Comparison of ENCODE assay signal across 9 mouse cellular contexts in genomic region chr15:101242645-101243044, GRCm38 (mm10). TPM values are rescaled to one million over a fixed set of nuclear protein-coding genes. Genes with fewer than 3 reads are reported as not detected.
DNase-seq lines count a peak whose midpoint lies in the region; ATAC-seq and TF ChIP-seq lines count a peak whose summit lies in the region.
"Had no signal": no experiment of that assay in that cellular context is flagged by ENCODE, and none has a peak within 500 bp of the region (broad histone marks: within the 10 kb centered on the region; RNA-seq: fewer than 3 reads in every experiment).

No protein-coding gene starts in this region.

- peak; percentile 39 for DNase-seq in hindbrain, embryonic 11.5 days (ENCODE audit: low spot score)
- peak; percentile 52 for DNase-seq in NIH3T3 (ENCODE audit: low read depth)
- peak; percentile 92 for DNase-seq in gastrocnemius, adult 2 months
- DNase-seq in kidney, adult 11 months, result peak; percentile 90
- DNase-seq in retina, embryonic 14.5 days (ENCODE audit: low spot score), result peak; percentile 57
- DNase-seq in layer of hippocampus, adult 9-11 months, result no peak
- DNase-seq in right cerebral cortex, adult 18-20 months, result no peak

- peaks cover 3% of the 10 kb centered on the region; the same call in 1 of the 2 replicates for H3K27me3 ChIP-seq in hindbrain, embryonic 11.5 days (ENCODE audit: control insufficient read depth, insufficient read depth, low read length)
- peaks cover 4% of the 10 kb centered on the region for H3K27me3 ChIP-seq in hindbrain, embryonic 12.5 days

- H3K4me3 ChIP-seq in hindbrain, embryonic 11.5 days (ENCODE audit: low read depth, low read length), result no peak overlapping the region
- H3K4me3 ChIP-seq in hindbrain, embryonic 12.5 days, result no peak overlapping the region
- H3K4me3 ChIP-seq in gastrocnemius, adult 2 months, result peak overlapping the region; percentile 65
- H3K4me3 ChIP-seq: limb, embryonic 12.5 days had no signal

- no peaks in the 10 kb centered on the region for H3K36me3 ChIP-seq in hindbrain, embryonic 11.5 days (ENCODE audit: control insufficient read depth, insufficient read depth, low read length)
- no peaks in the 10 kb centered on the region for H3K36me3 ChIP-seq in hindbrain, embryonic 12.5 days
- H3K36me3 ChIP-seq: limb, embryonic 12.5 days had no signal

- ATAC-seq in hindbrain, embryonic 11.5 days (ENCODE audit: low FRiP score), result no peak
- ATAC-seq in hindbrain, embryonic 12.5 days (ENCODE audit: low FRiP score), result no peak

- no peaks in the 10 kb centered on the region for H3K9me3 ChIP-seq in hindbrain, embryonic 11.5 days (ENCODE audit: control insufficient read depth, low read length)
- no peaks in the 10 kb centered on the region for H3K9me3 ChIP-seq in hindbrain, embryonic 12.5 days (replicated peaks)
- H3K9me3 ChIP-seq: limb, embryonic 12.5 days had no signal

- TF ChIP-seq CTCF in gastrocnemius, adult 2 months (IDR thresholded peaks at IDR 0.05), result peak; percentile 69

- no peaks in the 10 kb centered on the region for H3K4me1 ChIP-seq in hindbrain, embryonic 11.5 days (replicated peaks; ENCODE audit: control insufficient read depth, insufficient read depth, low read length)
- peaks cover 14% of the 10 kb centered on the region for H3K4me1 ChIP-seq in hindbrain, embryonic 12.5 days

- intact Hi-C loops in gastrocnemius, adult 2 months (cut with DNase I), result loop anchor here (1.0 to 2.0 kb wide), 2 partner anchors 18 to 61 kb away; no protein-coding TSS in a partner anchor

- no peak overlapping the region for H3K9ac ChIP-seq in hindbrain, embryonic 11.5 days (ENCODE audit: low read depth, low read length)
- no peak overlapping the region for H3K9ac ChIP-seq in hindbrain, embryonic 12.5 days
- H3K9ac ChIP-seq: limb, embryonic 12.5 days had no signal

- H3K27ac ChIP-seq in hindbrain, embryonic 11.5 days (ENCODE audit: low read depth, low read length), result no peak overlapping the region
- H3K27ac ChIP-seq in hindbrain, embryonic 12.5 days, result no peak overlapping the region
- H3K27ac ChIP-seq in gastrocnemius, adult 2 months, result peak overlapping the region; percentile 97
- H3K27ac ChIP-seq: limb, embryonic 12.5 days had no signal

- WGBS in hindbrain, embryonic 11.5 days, result 24% methylated on average over 8 of the region's 8 CpGs
- WGBS in hindbrain, embryonic 12.5 days, result 29% methylated on average over 8 of the region's 8 CpGs

- no peak overlapping the region for H3K4me2 ChIP-seq in hindbrain, embryonic 11.5 days (replicated peaks; ENCODE audit: low read depth, low read length)
- H3K4me2 ChIP-seq in hindbrain, embryonic 12.5 days (replicated peaks), result no peak overlapping the region
- H3K4me2 ChIP-seq: limb, embryonic 12.5 days had no signal

RNA-seq across cellular contexts. Expression of gene Nr4a1, which starts 11.4 kb away (rescaled TPM):
- polyA plus RNA-seq in hindbrain, embryonic 11.5 days (2014; fragmentation: Nextera tagmentation; extraction: Ambion mirVana), result 2.2 and 2.9 TPM in 2 replicates
- 4.4 and 5.5 TPM in 2 replicates for polyA plus RNA-seq in hindbrain, embryonic 12.5 days (2016; fragmentation: Nextera tagmentation; extraction: Ambion mirVana)
- 100 to 1,000 TPM; 143 to 146 TPM for total RNA-seq in gastrocnemius, adult 2 months (2021)

RNA-seq across cellular contexts. Expression of gene Grasp, which starts 18.7 kb away (rescaled TPM):
- polyA plus RNA-seq in hindbrain, embryonic 11.5 days (2014; fragmentation: Nextera tagmentation; extraction: Ambion mirVana), result 4.5 and 5.0 TPM in 2 replicates
- 4.8 and 8.2 TPM in 2 replicates for polyA plus RNA-seq in hindbrain, embryonic 12.5 days (2016; fragmentation: Nextera tagmentation; extraction: Ambion mirVana)
- total RNA-seq in gastrocnemius, adult 2 months (2021), result 1 to 10 TPM; 5.8 to 5.9 TPM

RNA-seq across cellular contexts. Expression of gene Atg101, which starts 41.4 kb away (rescaled TPM):
- polyA plus RNA-seq in hindbrain, embryonic 11.5 days (2014; fragmentation: Nextera tagmentation; extraction: Ambion mirVana), result 66.5 and 69.6 TPM in 2 replicates
- 62.0 and 66.5 TPM in 2 replicates for polyA plus RNA-seq in hindbrain, embryonic 12.5 days (2016; fragmentation: Nextera tagmentation; extraction: Ambion mirVana)
- 10 to 100 TPM; 23.7 to 32.4 TPM for total RNA-seq in gastrocnemius, adult 2 months (2021)

RNA-seq across cellular contexts. Expression of gene 6030408B16Rik, which starts 50.4 kb away (rescaled TPM):
- 0.17 and 0.25 TPM in 2 replicates for polyA plus RNA-seq in hindbrain, embryonic 11.5 days (2014; fragmentation: Nextera tagmentation; extraction: Ambion mirVana)
- polyA plus RNA-seq in hindbrain, embryonic 12.5 days (2016; fragmentation: Nextera tagmentation; extraction: Ambion mirVana), result 0.31 and 0.87 TPM in 2 replicates
- total RNA-seq in gastrocnemius, adult 2 months (2021), result under 1 TPM; 0.20 to 0.36 TPM

Comparison
In these comparisons a context has a peak if more than half of its experiments do, and no peak if none do; other contexts are left out.
1. DNase-seq: peak in hindbrain, embryonic 11.5 days (single experiment), NIH3T3 (single experiment), gastrocnemius, adult 2 months (single experiment), kidney, adult 11 months (single experiment) and retina, embryonic 14.5 days (single experiment); none in layer of hippocampus, adult 9-11 months (single experiment) and right cerebral cortex, adult 18-20 months (single experiment).